Mouse (Mus musculus): ENCODE measurements around the gene Tfb2m.

Gene Tfb2m

DNA sequence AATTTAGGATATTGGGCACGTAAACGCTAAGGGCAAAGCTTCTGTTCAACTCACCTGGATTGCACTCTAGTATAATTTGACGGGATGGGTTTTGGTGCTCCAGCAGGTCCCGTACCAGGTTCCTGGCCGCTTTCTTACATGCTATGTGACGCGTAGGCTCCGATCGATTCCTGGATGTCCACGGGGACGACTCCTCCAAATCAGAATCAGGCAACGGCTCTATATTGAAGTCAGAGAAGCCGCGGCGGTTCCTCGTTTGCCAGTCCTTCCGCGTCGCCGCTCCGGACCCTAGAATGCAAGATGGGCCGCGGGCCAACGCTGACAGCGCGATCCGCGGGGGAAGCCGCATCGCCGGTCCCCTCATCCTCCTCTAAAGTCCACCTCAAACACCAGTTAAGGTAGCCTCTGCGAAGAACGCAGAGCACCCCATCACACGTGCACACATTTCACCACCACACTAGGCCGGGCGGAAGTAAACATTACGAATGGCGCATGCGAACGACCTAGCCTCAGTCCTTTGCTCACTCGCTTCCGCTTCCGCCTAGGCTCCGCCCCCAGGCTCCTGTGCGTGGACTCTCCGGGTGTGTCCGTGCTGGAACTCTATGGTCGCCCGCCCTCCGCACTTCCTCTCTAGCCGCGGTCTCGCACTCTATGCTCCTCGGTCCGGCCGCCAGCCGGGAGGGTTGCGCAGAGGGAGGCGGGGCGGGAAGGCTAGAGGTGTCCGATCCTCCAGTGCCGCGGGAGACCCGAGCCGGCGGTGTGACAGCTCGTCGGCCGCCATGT is at the start of gene Tfb2m, which contains the start of gene Cnst:
Tfb2m (minus strand) TSS at position 500 of the 783 bp plus-strand sequence.
Cnst (plus strand) TSS at position 603 of the 783 bp plus-strand sequence.
- DNase-seq (ENCODE audit: low spot score), result peak; percentile 99

DNA sequence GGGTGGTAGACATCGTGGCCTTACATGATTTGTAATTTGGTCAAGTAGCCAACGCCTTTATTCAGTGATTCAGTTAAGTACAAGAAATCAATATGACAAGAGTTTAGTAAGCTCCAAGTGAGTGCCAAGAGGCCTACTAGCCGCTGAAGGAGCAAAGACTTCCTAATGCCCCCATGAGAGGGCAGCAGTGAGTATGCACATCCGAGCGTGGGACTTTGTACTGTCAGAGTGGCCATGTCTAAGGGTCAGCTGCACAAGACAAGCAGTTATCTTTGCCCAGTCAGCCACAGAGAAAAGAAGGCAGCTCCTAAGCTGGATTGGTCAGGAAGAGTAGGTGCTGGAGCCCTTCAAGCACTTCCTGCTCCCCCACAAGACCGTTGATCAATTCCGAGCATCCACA is 46.9 kb upstream of the Tfb2m start:
- no peak for DNase-seq (ENCODE audit: low spot score)

DNA sequence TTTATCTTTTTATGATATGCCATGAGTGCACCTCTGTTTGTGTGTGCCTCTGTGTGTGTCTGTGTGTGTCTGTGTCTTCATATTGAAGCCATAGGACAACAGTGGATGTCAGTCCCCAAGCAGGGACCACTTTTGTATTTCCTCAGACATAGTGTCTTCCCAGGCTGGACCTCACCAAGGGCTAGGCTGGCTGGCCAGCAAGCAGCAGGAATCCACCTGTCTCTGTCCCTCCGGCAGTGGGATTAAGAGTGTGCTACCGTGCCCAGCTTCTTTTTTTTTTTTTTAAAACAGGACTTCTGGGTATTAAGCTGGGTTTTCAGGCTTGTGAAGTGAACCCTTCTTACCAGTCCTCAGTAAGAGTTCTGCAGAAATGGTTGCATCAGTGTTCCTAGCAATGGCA is 46.1 kb upstream of the Tfb2m start:
- no peak for DNase-seq (ENCODE audit: low spot score)

GRCm38 (mm10) chr1:179591639-179592038 is 45.6 kb upstream of the Tfb2m start:
- DNase-seq (ENCODE audit: low spot score), result no peak

- no peak for DNase-seq (ENCODE audit: low spot score)
Observed at GRCm38 (mm10) chr1:179588230-179588629, 42.2 kb upstream of the Tfb2m start.

GRCm38 (mm10) chr1:179586430-179587095 is 40.5 kb upstream of the Tfb2m start:
- DNase-seq (ENCODE audit: low spot score), result no peak

DNA sequence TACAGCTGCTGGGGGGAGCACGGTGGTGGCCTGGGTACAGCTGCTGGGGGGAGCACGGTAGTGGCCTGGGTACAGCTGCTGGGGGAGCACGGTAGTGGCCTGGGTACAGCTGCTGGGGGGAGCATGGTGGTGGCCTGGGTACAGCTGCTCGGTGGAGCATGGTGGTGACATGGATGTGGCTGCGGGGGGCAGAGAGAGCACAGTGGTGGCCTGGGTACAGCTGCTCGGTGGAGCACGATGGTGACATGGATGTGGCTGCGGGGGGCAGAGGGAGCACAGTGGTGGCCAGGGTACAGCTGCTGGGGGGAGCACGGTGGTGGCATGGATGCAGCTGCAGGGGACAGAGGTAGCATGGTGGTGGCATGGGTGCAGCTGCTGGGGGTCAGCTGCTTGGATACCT is 39.6 kb upstream of the Tfb2m start:
- no peak for DNase-seq (ENCODE audit: low spot score)

DNA sequence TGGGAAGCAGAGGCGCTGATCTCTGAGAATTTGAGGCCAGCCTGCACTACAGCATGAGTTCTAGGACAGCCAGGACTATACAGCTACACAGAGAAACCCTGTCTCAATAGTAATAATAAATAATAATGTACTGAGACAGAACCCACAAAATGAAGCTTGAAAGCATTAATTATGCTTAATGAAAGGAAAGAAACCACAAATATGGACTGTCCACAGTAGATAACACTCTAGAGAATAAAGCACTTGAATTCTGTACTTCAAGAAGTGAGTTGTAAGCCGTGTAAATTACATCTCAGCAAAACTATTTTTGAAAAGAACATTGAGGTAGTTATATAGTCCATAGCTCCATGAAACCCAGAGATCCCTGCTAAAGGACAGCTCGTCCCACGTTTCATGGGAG is 38.2 kb upstream of the Tfb2m start:
- DNase-seq (ENCODE audit: low spot score), result no peak

- no peak for DNase-seq (ENCODE audit: low spot score)
Observed at GRCm38 (mm10) chr1:179583090-179583489, 37.0 kb upstream of the Tfb2m start.

- DNase-seq (ENCODE audit: low spot score), result no peak
Observed at GRCm38 (mm10) chr1:179582021-179582433, 36.0 kb upstream of the Tfb2m start.

DNA sequence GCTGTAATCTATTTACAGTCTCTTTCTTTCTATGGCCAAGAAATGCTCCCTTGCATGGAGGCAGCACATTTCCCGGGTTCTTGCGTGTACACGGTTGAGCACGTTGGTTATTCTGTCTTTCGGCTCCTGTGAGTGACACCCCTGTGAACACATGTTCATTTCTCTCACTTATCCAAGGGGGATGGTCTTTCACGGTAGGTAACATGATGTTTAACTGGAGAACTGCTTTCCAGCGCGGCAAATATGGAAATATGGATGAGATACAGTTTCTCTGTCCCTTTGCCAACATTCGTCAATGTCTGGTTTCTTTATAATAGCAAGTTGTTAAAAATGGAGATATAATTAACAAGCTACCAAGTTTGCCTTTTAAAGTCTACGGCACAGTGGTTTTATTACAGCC is 35.4 kb upstream of the Tfb2m start:
- DNase-seq (ENCODE audit: low spot score), result no peak

DNA sequence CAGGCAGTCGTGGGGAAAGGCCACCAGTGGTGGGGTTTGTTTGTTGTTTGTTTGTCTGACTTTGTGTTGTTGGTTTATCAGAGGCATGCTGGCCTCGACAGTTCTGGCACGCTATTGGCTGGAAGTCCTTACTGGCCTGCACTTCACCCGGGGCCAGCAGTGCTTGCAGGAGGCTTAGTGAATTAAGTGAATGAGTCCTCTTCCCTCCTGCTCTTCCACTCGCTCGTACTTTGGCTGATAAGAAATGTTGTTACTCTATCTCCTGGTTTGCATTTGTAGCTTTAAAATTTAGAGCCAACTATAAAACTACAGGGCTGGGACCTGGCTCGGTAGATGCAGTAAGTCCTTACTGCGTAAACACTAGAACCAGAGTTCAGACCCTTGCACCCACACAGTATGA is 34.1 kb upstream of the Tfb2m start:
- no peak for DNase-seq (ENCODE audit: low spot score)

DNA sequence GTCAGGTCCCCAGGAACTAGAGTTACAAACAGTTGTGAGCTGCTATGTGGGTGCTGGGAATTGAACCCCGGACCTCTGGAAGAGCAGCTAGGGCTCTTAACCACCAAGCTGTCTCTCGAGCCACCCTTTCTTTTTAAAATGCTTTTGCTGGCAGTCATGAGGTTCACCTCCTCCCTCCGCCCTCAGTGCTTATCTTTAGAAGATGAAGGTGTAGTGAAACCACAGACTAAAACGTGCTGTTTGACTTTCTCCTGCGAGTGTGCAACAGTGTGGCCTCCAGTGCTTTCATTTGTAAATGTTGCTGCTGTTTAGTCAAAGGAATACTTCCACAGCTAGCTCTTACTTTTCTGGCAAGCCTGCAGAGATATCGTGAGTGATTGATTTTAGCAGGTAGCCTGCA is 32.6 kb upstream of the Tfb2m start:
- no peak for DNase-seq (ENCODE audit: low spot score)

GRCm38 (mm10) chr1:179573650-179574206 is 27.7 kb upstream of the Tfb2m start:
- DNase-seq (ENCODE audit: low spot score), result no peak

- no peak for DNase-seq (ENCODE audit: low spot score)
Observed at GRCm38 (mm10) chr1:179571686-179572085, 25.6 kb upstream of the Tfb2m start.

DNA sequence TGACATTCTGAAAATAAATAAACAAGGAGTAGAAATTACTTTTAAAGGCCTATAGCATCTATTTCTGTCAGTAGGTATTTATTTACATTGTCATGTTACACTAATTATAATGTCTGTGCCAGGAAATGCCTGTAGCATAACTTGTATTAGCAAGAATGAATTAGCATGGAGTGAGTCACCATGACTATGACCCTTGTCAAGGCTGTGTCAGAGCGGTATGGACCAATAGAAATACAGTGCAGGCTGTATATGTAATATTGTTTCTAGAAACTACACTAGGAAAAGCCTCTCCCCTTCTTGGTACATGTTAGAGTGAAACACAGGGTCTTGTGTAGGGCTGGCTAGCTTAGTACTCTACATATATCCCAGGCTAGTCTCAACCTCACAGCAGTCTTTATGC is 24.4 kb upstream of the Tfb2m start:
- no peak for DNase-seq (ENCODE audit: low spot score)

GRCm38 (mm10) chr1:179568690-179569398 is 22.8 kb upstream of the Tfb2m start:
- no peak for DNase-seq (ENCODE audit: low spot score)

- no peak for DNase-seq (ENCODE audit: low spot score)
Observed at GRCm38 (mm10) chr1:179567558-179567957, 21.5 kb upstream of the Tfb2m start.

GRCm38 (mm10) chr1:179563926-179564325 is 17.9 kb upstream of the Tfb2m start:
- no peak for DNase-seq (ENCODE audit: low spot score)

- DNase-seq (ENCODE audit: low spot score), result no peak
Observed at GRCm38 (mm10) chr1:179563211-179563610, 17.1 kb upstream of the Tfb2m start.

DNA sequence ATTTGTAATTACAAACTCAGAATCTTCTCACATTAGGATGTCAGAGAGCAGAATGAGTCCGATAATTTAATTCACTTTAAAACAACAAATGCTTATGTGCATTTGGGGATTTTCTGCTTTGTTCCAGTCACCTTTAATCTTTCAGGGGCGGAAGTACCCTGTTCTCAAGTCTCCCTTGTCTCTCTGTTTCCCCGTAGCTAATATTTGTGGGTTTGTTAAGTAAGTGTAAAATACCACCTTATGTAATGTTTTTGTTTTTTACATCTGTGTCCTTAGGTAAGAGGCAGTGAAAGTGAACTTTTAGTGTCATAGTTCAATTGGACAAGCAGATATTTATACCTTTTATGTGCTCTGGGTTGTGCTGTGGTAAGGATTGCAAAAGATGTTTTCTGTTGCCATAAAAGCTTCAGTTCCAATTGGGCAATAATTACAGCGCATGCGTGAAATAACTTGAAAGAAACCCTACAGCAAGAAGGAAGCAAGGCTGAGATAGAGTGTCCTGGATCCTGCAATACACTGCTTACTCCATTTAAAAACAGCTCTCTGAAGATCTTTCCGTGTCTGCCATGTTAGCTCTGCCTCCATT is 14.9 kb upstream of the Tfb2m start:
- DNase-seq (ENCODE audit: low spot score), result no peak

Data from urinary bladder, postnatal 14 days (tissue).